Mouse (Mus musculus) large intestine, adult 2 months (tissue): ENCODE results near the gene Atf6. TPM values are rescaled to one million over a fixed set of nuclear protein-coding genes. Genes with fewer than 3 reads are reported as not detected.

ENCODE experiments used
- DNase-seq: peaks from one replicate; pipeline ENCODE4 v3.0.0-alpha.2; 2012; ENCODE audit warnings: low read depth, low spot score
- WGBS: fragments of 180-500 bp; shearing (Covaris S2); methylation state at CpG from one replicate; pipeline ENCODE4 v1.1.7; 2018; 5-methylcytosine and 5-hydroxymethylcytosine counted together
- polyA plus RNA-seq: library from polyadenylated mRNA; depleted of rRNA; stranded (reverse); fragments of >200 nt; gene quantifications from 2 replicates; pipeline ENCODE4 v1.2.3, GENCODE M21; 2012

Gene Atf6
- polyA plus RNA-seq, 1 experiment: 9.6 TPM

GRCm38 (mm10) chr1:170721560-170721959 lies 146.0 kb downstream of the Atf6 start:
- no peak for DNase-seq
- WGBS: 87% methylated on average over 5 of the region's 5 CpGs

GRCm38 (mm10) chr1:170718133-170718810 lies 149.3 kb downstream of the Atf6 start:
- no peak for DNase-seq
- WGBS: 80% methylated on average over 8 of the region's 8 CpGs

- 83% methylated on average over 3 of the region's 3 CpGs for WGBS
- DNase-seq: no peak
These were observed 150.2 kb downstream of the Atf6 start for GRCm38 (mm10) chr1:170717241-170717828.

- WGBS: 94% methylated on average over 7 of the region's 7 CpGs
- no peak for DNase-seq
These were observed 155.8 kb downstream of the Atf6 start for GRCm38 (mm10) chr1:170711731-170712130.

GRCm38 (mm10) chr1:170709969-170710368 lies 157.6 kb downstream of the Atf6 start:
- no peak for DNase-seq
- 85% methylated on average over 3 of the region's 3 CpGs for WGBS

GRCm38 (mm10) chr1:170709481-170709880 lies 158.1 kb downstream of the Atf6 start:
- DNase-seq: no peak
- WGBS: 86% methylated on average over 8 of the region's 8 CpGs

- no peak for DNase-seq
- WGBS: 73% methylated on average over 3 of the region's 3 CpGs
These were observed 158.5 kb downstream of the Atf6 start for GRCm38 (mm10) chr1:170709034-170709433.

GRCm38 (mm10) chr1:170706046-170706445 lies 161.5 kb downstream of the Atf6 start:
- DNase-seq: no peak
- WGBS: 83% methylated on average over 4 of the region's 4 CpGs

- DNase-seq: no peak
- WGBS: 75% methylated on average over 4 of the region's 4 CpGs
These were observed 162.5 kb downstream of the Atf6 start for GRCm38 (mm10) chr1:170704911-170705594.

GRCm38 (mm10) chr1:170704103-170704502 lies 163.5 kb downstream of the Atf6 start:
- no peak for DNase-seq
- whole genome bisulfite sequencing: 91% methylated on average over 6 of the region's 6 CpGs

GRCm38 (mm10) chr1:170702958-170703357 lies 164.6 kb downstream of the Atf6 start:
- no peak for DNase-seq
- WGBS: 76% methylated on average over 6 of the region's 6 CpGs

- DNase-seq: no peak
- WGBS: 90% methylated on average over 2 of the region's 2 CpGs
These were observed 165.3 kb downstream of the Atf6 start for GRCm38 (mm10) chr1:170702263-170702662.

- DNase-seq: no peak
- 71% methylated on average over 8 of the region's 8 CpGs for WGBS
These were observed 166.0 kb downstream of the Atf6 start for GRCm38 (mm10) chr1:170701582-170701981.

GRCm38 (mm10) chr1:170701178-170701577 lies 166.4 kb downstream of the Atf6 start:
- DNase-seq: no peak
- 79% methylated on average over 3 of the region's 3 CpGs for WGBS

- DNase-seq: no peak
- 94% methylated on average over 3 of the region's 3 CpGs for WGBS
These were observed 167.0 kb downstream of the Atf6 start for GRCm38 (mm10) chr1:170700496-170701027.

GRCm38 (mm10) chr1:170699553-170699952 lies 168.0 kb downstream of the Atf6 start:
- 69% methylated on average over 9 of the region's 9 CpGs for WGBS
- no peak for DNase-seq

GRCm38 (mm10) chr1:170698771-170699170 lies 168.8 kb downstream of the Atf6 start:
- WGBS: 61% methylated on average over 3 of the region's 3 CpGs
- no peak for DNase-seq

- WGBS: 83% methylated on average over 7 of the region's 7 CpGs
- no peak for DNase-seq
These were observed 169.7 kb downstream of the Atf6 start for GRCm38 (mm10) chr1:170697771-170698356.

- WGBS: 92% methylated on average over 8 of the region's 8 CpGs
- no peak for DNase-seq
These were observed 170.6 kb downstream of the Atf6 start for GRCm38 (mm10) chr1:170696996-170697395.

GRCm38 (mm10) chr1:170695326-170695725 lies 172.2 kb downstream of the Atf6 start:
- 68% methylated on average over 6 of the region's 6 CpGs for WGBS
- no peak for DNase-seq
